Mouse (Mus musculus) testis, adult 2 months (tissue): ENCODE results near the gene Olfr1446. TPM values are rescaled to one million over a fixed set of nuclear protein-coding genes. Genes with fewer than 3 reads are reported as not detected.

Source experiments
- H3K27ac ChIP-seq: fragments of 200-500 bp; 2 replicates; pipeline ENCODE4 v1.5.1; 2012; ENCODE audit warnings: low read depth, low read length; ENCODE audit not compliant: control insufficient read depth, insufficient read depth
- H3K27me3 ChIP-seq: fragments of 200-500 bp; 2 replicates; pipeline ENCODE4 v1.6.1; 2012; ENCODE audit warnings: mild to moderate bottlenecking, low read length, moderate library complexity; ENCODE audit not compliant: control insufficient read depth, insufficient read depth
- H3K36me3 ChIP-seq: fragments of 200-500 bp; 2 replicates; pipeline ENCODE4 v1.6.1; 2012; ENCODE audit warnings: mild to moderate bottlenecking, low read length; ENCODE audit not compliant: control insufficient read depth, insufficient read depth
- H3K4me1 ChIP-seq: fragments of 200-500 bp; 2 replicates; pipeline ENCODE4 v1.6.1; 2012; ENCODE audit warnings: low read length; ENCODE audit not compliant: control insufficient read depth, insufficient read depth
- H3K4me3 ChIP-seq: fragments of 200-500 bp; 2 replicates; pipeline ENCODE4 v1.5.1; 2012; ENCODE audit warnings: low read depth, mild to moderate bottlenecking, low read length, moderate library complexity, mixed read lengths; ENCODE audit not compliant: control insufficient read depth
- CTCF ChIP-seq: fragments of 200-500 bp; IDR thresholded peaks from 2 replicates; pipeline ENCODE4 v1.5.1; 2012; ENCODE audit warnings: low read depth, mild to moderate bottlenecking, inconsistent platforms, low read length, moderate library complexity; ENCODE audit not compliant: control insufficient read depth, insufficient read depth, insufficient replicate concordance
- POLR2A ChIP-seq: fragments of 200-500 bp; IDR thresholded peaks from 2 replicates; pipeline ENCODE4 v1.6.1; 2012; ENCODE audit warnings: low read depth, mild to moderate bottlenecking, inconsistent platforms, low read length, moderate library complexity; ENCODE audit not compliant: control insufficient read depth
- polyA plus RNA-seq: library from polyadenylated mRNA; depleted of rRNA; stranded (reverse); fragments of >200 nt; gene quantifications from 2 replicates; pipeline ENCODE4 v1.2.3, GENCODE M21; 2012; rRNA removed

Olfr1446 gene
- polyA plus RNA-seq = not detected in 2 replicates

DNA sequence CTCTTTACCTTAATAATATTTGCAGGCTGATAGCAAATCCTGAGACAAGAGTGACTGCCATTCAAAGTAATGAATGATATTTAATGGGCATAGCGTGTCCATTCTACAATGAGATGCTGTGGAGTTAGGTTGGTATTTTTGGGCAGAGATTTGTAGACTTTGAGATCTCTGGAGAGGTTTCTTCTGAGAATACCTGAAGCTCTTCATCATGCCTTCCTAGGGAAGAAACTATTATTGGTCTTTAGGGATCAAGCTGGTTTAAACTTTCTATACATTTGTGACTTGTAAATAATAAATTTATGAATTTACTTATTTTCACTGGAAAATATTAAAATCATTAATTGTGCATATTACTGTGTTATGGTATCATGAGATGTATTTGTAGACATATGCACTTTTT is at the start of gene Olfr1446:
Gene Olfr1446 (minus strand): TSS at position 101 of the 400 bp plus-strand sequence.
- H3K27me3 ChIP-seq = no peaks in the 10 kb centered on the region
- no peak within 1 kb of the TSS for H3K27ac ChIP-seq
- TF ChIP-seq POLR2A (no peak), CTCF (no peak)
- no peaks in the 10 kb centered on the region for H3K4me1 ChIP-seq
- no peak within 1 kb of the TSS for H3K4me3 ChIP-seq
- no peaks in the 10 kb centered on the region for H3K36me3 ChIP-seq

DNA sequence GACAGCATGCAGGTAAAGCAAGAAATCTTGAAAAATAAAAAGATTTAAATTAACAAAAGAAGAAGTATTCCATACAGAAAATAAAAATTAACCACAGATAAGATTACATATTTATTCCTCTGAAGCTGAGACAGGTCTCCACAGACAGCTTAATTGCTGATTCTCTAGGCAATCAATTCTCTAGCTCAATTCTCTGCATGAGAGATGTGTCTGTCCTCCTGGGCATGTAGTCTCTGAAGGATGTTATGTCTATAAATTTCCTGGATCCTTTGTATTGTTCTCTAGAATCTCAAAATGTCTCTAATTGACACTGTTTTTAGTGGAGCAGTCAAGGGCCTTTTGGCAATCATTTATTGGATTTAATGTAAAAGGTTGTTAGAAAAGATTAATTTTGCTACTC is 37.2 kb upstream of the Olfr1446 start, which contains the start of gene Olfr1449:
Gene Olfr1449 (plus strand): TSS at position 301 of the 400 bp plus-strand sequence.
- Histone ChIP-seq H3K4me1 (no peaks in the 10 kb centered on the region), H3K36me3 (no peaks in the 10 kb centered on the region), H3K27ac (no peak within 1 kb of the TSS), H3K27me3 (no peaks in the 10 kb centered on the region), H3K4me3 (no peak within 1 kb of the TSS)
- no peak for TF ChIP-seq POLR2A
- no peak for TF ChIP-seq CTCF

DNA sequence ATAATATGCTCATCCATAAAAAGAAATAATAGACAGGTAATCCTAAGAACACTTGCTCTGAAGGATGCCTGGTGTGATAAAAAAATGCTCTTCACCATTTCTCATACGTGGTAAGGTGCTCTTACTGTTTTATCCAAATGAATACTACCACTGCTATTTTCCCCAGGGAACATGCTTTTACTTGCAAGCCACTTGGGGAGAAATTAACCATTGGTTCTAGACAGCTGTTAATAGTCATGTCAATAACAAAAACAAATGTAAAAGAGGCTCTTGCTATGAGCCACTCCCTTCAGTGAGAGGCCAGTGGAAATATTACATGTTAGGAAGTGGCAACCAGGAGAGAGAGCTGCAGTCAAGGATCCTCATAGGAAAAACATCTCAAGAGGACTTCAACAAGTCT is 31.0 kb upstream of the Olfr1446 start, which contains the start of gene Olfr1448:
Gene Olfr1448 (minus strand): TSS at position 101 of the 400 bp plus-strand sequence.
- TF ChIP-seq CTCF (no peak), POLR2A (no peak)
- Histone ChIP-seq H3K27me3 (no peaks in the 10 kb centered on the region), H3K4me3 (no peak within 1 kb of the TSS), H3K4me1 (no peaks in the 10 kb centered on the region), H3K36me3 (no peaks in the 10 kb centered on the region), H3K27ac (no peak within 1 kb of the TSS)

- no peaks in the 10 kb centered on the region for H3K4me1 ChIP-seq
- H3K36me3 ChIP-seq = no peaks in the 10 kb centered on the region
- no peak within 1 kb of the TSS for H3K4me3 ChIP-seq
- no peak within 1 kb of the TSS for H3K27ac ChIP-seq
- TF ChIP-seq CTCF (no peak), POLR2A (no peak)
- H3K27me3 ChIP-seq = no peaks in the 10 kb centered on the region
Observed at GRCm38 (mm10) chr19:12903643-12904042, 10.3 kb upstream of the Olfr1446 start, which contains the start of gene Olfr1447. Olfr1447 (minus strand) TSS chr19:12903743.

GRCm38 (mm10) chr19:12883555-12883954 is 9.8 kb downstream of the Olfr1446 start, which contains the start of gene Olfr1445:
Olfr1445 (plus strand) TSS chr19:12883855.
- H3K36me3 ChIP-seq = no peaks in the 10 kb centered on the region
- H3K27ac ChIP-seq = no peak within 1 kb of the TSS
- no peaks in the 10 kb centered on the region for H3K27me3 ChIP-seq
- no peak within 1 kb of the TSS for H3K4me3 ChIP-seq
- TF ChIP-seq CTCF (no peak), POLR2A (no peak)
- no peaks in the 10 kb centered on the region for H3K4me1 ChIP-seq

DNA sequence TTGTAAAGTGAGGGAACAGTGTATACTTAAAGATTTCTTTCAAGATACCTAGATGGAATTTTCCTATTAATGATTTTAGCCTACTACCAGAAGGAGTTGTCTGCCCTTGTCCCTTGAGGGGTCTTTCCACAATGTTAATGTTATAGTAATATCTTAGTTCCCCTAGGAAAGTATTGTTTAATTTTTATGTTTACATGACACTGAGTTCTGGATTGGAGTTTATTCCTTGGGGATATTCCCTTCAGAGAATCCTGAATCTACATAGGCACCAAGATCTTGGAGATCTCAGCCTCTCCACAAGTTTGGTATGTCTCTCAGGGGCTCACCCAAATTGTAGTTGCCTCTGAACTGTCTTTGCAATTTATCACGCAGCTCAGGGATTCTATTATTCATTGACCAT is 36.3 kb downstream of the Olfr1446 start, which contains the start of gene Olfr1444:
Gene Olfr1444 (plus strand): TSS at position 301 of the 400 bp plus-strand sequence.
- TF ChIP-seq CTCF = no peak
- TF ChIP-seq POLR2A = no peak
- H3K27ac ChIP-seq = no peak within 1 kb of the TSS
- H3K36me3 ChIP-seq = no peaks in the 10 kb centered on the region
- H3K4me3 ChIP-seq = no peak within 1 kb of the TSS
- no peaks in the 10 kb centered on the region for H3K27me3 ChIP-seq
- no peaks in the 10 kb centered on the region for H3K4me1 ChIP-seq

DNA sequence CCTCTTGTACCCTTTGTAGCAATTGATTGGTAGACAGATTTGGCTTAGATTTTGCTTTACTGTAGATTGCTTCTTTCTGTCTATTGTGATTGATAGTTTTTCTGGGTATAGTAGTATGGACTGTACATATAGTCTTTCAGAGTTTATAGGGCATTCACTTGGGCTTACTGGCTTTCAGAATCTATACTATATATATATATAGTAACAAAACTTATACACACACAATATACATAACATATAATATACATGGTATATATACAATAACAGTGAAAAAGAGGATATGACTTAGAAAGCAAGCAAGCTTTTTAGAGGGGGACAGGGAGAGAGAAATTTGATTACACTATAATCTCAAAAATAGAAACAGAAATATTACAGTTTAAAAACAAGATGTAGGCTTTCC is 46.9 kb downstream of the Olfr1446 start, which contains the start of gene Gm5244:
Gene Gm5244 (plus strand): TSS at position 301 of the 400 bp plus-strand sequence.
- H3K4me3 ChIP-seq = no peak within 1 kb of the TSS
- H3K27me3 ChIP-seq = no peaks in the 10 kb centered on the region
- TF ChIP-seq CTCF = no peak
- no peak for TF ChIP-seq POLR2A
- H3K4me1 ChIP-seq = no peaks in the 10 kb centered on the region
- no peak within 1 kb of the TSS for H3K27ac ChIP-seq
- H3K36me3 ChIP-seq = no peaks in the 10 kb centered on the region
